Mouse (Mus musculus): Measurements from ENCODE around the gene Mfsd11. TPM values are rescaled to one million over a fixed set of nuclear protein-coding genes. Genes with fewer than 3 reads are reported as not detected.

The Mfsd11 gene
- polyA plus RNA-seq, 1 experiment = 41.2 TPM

DNA sequence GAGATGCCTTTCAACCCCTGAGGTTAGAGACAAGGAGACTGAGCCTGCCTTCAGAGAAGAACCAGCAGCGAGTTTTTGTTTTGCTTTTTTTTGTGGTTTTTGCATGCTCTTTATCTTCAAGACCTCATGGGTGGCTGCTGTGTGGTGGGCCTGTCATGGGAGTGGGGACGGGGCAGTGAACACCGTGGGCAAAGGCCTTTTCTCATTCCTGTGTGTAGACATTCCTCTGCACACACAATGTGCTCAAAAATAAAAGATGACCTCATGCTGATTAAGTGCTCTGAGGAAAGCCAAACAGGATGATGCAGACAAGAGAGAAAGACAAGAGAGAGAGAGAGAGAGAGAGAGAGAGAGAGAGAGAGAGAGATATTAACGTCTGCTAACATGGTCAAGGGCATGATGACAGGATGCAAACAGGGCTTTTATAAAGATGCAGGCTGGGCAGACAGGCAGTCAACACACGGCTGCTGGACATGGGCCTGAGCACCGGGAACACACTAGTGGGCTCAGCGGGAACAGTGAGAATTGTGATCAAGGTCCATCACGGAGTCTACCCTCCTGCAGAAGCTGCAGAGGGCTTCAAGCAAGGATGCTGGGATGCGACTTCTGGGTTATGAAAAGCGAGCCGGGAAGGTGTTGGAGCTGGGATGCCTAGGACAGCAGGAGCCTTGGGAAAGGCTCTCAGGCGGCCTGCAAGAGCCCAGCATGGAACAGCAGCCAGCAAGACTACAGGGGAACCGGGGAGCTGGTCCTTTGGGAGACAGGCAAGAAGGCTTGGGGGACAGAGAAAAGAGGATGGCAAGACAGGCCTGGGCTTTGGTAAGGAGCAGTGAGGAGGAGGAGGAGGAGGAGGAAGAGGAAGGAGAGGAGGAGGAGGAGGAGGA is 30.9 kb upstream of the Mfsd11 start:
- DNase-seq (ENCODE audit: extremely low spot score in 1 of 2, low spot score in 1 of 2) = no peak

DNA sequence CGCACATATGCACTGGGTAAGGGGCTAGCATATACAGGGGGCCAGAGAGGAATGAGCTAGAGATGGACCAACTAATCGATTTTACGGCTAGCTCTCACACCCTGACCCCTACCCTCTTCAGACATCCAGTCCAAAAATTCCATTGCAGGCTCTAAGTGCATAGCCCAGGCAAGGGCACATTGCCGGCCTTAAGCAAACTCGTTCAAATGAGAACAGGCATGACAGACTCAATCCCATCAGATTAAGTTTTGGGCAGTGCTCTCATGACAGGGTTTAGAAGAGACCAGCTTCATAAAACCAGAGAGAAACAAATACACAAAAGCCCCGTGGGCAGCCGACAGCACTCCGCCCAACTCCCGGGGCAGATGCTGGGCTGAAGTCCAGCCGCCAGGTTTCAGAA is 30.0 kb upstream of the Mfsd11 start:
- DNase-seq (ENCODE audit: extremely low spot score in 1 of 2, low spot score in 1 of 2) = no peak

DNA sequence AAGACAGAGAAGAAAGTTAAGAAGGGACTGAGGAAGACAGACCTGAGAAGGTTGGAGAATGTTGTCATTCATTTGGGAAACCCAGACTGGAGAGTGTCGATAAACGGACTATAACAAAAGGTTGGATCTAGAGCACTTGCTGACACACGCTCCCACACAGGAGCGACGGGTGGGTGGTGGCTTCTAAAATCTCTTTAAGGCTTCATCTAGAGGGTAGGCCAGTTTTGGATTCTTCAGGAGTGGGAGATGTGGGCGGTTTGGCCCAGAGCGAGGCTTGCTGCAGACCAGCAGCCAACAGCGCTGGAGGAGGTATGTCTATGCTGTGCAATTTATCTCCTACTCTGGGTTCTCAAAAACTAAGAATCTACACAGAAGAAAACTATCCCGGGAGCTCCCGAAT is 29.6 kb upstream of the Mfsd11 start:
- DNase-seq (ENCODE audit: extremely low spot score in 1 of 2, low spot score in 1 of 2) = peak in 1 of 2 experiments; percentile 57

DNA sequence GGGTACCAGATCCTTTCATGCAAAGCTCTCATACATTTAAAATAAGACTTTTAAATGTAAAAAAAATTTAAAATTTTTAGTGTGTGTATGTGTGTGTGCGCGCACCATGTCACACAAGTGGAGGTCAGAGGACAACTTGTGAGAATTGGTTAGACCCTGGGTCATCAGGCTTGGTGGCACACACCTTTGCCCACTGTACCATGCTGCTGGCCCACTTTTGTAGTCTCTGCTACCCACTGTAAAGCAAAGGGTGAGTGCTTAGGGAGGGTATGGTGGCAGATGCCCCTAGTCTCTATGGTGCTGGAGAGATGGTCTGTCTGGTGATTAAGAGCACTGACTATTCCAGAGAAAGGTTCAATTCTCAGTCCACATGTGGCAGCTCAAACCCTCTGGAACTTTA is 29.0 kb upstream of the Mfsd11 start:
- DNase-seq (ENCODE audit: extremely low spot score in 1 of 2, low spot score in 1 of 2) = no peak

DNA sequence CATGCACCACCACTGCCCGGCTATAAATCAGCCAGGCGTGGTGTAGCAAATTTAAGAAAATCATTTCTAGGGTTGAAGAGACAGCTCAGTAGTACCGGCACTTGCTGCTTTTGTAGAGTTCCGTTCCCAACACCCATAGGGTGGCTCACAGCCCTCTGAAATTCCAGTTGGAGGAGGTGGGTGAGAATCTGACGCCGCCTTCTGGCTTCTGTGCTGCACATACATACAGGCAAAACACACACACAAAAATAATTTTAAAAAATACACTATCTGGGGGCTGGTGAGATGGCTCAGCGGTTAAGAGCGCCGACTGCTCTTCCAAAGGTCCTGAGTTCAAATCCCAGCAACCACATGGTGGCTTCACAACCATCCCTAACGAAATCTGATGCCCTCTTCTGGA is 28.4 kb upstream of the Mfsd11 start:
- peak in 1 of 2 experiments; percentile 59 for DNase-seq (ENCODE audit: extremely low spot score in 1 of 2, low spot score in 1 of 2)

DNA sequence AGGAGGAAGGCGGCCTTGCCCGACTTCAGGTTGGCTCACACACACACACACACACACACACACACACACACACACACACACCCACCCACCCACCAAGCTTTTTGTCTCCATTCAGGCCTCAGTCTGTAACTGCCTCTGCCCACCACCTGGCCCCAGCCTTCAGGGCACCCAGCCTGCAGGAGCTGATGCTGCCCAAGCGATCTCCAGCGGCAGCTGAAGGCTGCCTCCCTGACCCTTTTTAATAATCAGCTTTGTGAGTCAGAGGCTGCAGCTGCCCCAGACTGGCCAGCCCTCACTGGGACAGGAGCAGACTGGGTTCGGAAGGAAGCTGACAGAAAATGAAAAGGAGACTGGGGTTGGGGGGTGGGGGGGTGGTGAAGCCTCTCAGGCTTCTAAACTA is 27.0 kb upstream of the Mfsd11 start:
- DNase-seq (ENCODE audit: extremely low spot score in 1 of 2, low spot score in 1 of 2) = no peak

DNA sequence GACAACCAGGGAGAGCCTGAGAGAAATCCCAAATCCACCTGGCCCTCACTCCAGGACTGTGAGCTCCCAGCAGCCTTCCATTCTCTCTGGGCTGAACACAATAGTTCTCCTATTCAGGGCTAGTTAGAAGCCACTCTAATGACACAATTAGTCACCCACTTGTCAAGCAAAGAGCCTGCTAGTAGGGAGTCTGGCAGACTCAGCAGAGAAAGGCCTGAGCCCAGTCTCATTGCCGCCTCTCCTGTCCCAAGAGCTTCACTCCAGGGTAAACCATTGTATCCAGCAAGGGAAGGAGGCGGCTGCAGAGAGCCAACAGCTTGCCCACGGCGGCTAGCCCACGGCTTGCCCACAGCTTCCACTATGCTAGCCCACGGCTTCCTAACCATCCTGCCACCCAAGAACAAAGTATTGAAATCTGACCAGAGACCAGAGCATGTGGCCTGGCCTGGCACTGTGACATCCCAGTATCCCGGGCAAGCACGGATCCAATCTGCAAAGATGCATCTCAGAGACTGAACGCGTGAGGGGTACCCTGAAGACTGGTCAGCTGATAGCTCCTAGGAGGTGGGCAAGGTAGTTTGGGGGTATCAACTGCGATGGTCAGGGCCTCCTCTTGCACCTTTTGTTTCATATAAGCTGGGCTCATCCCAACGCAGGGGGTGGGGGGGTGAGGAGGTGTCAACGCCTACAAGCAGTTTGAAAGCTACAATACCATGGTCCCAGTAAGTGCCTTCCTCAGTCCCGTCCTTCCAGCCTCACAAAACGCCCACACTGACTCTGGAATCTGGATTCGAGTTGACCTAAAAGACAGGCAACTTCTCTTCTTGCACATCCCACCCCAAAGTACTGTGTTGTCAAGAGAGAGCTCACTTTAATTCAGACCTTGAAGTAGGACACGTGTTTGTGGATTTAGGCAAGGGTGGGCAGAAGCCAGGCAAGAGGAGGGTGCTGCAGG is 25.4 kb upstream of the Mfsd11 start:
- DNase-seq (ENCODE audit: extremely low spot score in 1 of 2, low spot score in 1 of 2) = no peak

DNA sequence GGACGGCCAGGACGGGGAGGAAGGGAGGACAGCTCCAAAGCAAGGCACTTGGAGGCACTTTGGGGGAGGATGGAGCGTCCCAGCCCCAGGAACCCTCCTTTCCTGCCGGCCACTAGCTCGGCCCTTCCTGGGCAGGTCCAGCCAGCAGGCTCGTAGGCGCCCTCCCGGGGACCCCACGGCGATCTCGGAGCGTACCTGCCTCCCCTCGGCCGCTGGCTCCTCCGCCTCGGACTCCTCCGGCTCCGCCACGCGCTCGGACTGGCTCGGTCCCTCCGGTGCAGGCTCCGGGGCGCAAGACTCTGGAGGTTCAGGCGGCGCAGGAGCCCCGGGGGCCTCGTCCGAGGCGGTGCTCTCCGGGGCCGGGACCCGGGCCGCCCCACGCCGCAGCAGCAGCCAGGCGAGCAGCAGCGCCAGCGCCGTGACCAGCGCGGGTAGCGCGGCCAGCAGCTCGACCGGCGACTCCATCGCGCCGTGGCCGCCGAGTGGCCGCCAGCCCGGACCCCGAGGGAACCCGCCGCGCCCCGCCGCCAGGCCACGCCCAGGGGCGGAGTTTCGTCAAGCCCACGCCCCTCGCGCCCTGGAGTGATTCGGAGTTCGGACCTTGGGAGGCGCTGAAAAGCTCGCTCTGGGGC is 24.6 kb upstream of the Mfsd11 start, which contains the start of gene Mxra7:
TSS of gene Mxra7 (minus strand) at position 513 of the 632 bp plus-strand sequence.
- peak in 1 of 2 experiments; percentile 58 for DNase-seq (ENCODE audit: extremely low spot score in 1 of 2, low spot score in 1 of 2)

DNA sequence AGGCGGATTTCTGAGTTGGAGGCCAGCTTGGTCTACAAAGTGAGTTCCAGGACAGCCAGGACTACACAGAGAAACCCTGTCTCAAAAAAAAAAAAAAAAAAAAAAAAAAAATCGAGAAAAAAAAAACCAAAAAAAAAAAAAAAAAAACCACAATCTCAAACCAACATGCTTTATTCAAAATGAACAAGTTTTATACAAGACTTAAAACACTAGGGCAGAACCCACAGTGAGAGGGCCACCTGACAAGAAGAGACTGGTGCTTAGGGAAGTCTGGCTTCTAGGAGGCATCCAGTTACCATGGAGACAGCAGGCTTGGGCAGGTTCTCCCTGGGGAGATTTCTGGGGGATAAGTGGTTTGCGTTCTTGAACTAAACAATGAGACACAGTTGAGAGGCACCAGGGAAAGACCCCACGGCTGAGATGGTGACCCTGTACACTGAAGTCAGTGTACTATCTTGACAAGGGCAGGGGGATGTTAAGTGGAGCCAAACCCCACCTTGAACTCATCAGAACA is 20.0 kb upstream of the Mfsd11 start:
- no peak for DNase-seq (ENCODE audit: extremely low spot score in 1 of 2, low spot score in 1 of 2)

DNA sequence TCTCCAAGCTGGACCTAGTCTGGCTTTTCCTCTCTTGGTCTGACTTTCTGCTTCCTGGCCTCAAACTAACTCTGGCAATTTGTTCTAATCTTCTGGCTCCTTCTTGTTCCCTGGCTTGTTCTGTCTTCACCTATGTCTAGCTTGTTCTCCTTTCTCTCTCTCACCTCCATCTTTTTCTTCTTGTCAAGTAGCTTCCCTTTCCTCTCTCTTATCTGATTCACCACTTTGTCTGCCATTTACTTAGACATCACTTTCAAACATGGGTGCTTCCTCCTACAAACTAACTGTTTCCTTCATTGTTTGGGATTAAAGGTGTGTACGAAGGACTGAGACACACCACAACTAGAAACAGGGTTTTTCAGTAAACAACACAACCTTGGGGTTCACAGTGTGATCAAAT is 17.3 kb upstream of the Mfsd11 start:
- DNase-seq (ENCODE audit: extremely low spot score in 1 of 2, low spot score in 1 of 2) = no peak

DNA sequence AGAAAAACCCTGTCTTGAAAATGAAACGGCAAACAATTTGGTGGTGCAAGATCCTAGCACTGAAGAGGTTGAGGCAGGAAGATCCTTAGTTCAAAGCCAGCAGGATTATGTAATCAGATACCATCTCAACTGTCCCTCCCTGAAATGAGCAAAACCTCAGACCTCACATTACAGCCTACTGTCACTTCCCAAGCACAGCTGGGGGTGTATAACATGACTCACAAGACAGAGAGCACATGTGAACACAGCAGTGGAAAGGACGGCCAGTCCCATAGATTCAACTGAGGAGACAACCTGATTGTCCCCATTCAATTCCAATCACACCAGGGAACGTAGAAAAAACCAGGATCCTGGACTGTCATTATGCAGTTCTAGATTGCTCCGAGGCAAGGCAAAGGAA is 16.0 kb upstream of the Mfsd11 start:
- DNase-seq (ENCODE audit: extremely low spot score in 1 of 2, low spot score in 1 of 2) = no peak

DNA sequence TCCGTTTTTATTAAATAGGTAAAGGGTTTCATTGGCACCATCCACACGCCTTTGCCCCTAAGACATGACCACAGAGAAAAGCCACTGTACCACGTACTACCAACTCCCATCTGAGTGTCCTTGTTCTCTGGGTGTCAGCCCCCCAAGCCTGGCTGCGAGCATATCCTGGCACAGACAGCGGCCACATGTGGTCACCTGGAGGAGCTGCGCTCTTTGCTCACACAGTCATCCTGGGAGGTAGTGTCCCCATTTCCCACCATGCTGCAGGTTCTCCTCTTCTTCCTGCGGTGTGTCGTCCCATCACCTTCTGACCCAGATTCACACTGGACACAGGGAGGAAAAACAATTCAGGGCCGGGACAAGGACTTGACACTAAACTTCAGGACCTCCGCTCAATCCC is 14.8 kb upstream of the Mfsd11 start:
- no peak for DNase-seq (ENCODE audit: extremely low spot score in 1 of 2, low spot score in 1 of 2)

DNA sequence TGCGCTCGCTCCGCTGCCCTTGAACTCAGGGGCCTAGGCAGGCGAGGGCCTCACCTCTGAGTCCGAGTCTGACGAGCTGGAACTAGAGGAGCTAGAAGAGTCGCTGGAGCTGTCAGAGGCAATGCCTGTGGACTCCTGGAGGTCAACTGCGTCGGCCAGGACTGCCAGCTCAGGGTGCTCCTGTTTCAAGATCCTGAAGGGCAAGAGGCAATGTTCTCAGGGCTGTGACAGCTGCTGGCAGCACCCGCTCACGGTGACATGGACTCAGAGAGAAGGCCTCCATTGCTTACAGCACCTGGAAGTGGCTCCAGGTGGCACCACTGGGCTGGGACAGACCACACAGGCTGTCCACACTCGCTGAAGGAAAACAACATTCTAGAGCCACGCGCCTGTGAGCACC is 13.3 kb upstream of the Mfsd11 start:
- DNase-seq (ENCODE audit: extremely low spot score in 1 of 2, low spot score in 1 of 2) = no peak

DNA sequence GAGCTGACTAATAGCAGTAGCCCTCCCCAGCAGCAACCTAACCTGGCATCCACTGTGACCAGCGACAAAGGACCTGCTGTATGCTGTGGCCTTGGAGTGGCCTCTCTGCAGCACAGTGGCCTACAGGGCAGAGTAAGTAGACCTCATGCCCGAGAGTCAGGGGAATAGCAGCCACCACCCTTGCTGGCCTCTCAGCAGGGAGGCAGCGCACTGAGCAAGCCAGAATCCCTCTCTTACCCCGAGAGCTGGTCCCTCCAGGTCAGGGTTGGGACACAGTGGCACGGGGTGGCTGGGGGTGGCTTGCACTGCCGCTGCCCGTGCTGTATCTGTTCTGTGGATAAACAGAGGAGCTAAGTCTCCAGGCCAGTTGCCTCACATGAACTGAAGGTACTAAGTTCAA is 12.6 kb upstream of the Mfsd11 start:
- DNase-seq (ENCODE audit: extremely low spot score in 1 of 2, low spot score in 1 of 2) = no peak

DNA sequence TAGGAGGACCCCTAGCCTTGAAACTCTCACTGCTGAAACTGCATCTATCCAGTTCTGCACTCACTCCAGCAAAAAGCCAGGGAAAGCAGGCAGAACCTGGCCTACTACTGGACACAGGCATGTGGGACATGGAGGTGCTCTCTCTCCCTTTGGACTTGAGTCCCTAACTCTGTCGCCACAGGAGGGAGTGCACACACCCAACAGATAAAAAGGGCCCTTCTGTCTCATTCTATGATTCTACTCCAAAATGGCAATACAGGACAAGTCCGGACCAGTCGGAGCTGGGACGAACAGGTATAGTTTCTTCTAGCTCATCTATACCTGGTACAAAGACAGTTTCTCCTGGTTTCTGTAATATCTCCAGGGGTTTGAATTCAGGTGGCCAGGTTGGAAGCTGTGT is 11.5 kb upstream of the Mfsd11 start:
- no peak for DNase-seq (ENCODE audit: extremely low spot score in 1 of 2, low spot score in 1 of 2)

DNA sequence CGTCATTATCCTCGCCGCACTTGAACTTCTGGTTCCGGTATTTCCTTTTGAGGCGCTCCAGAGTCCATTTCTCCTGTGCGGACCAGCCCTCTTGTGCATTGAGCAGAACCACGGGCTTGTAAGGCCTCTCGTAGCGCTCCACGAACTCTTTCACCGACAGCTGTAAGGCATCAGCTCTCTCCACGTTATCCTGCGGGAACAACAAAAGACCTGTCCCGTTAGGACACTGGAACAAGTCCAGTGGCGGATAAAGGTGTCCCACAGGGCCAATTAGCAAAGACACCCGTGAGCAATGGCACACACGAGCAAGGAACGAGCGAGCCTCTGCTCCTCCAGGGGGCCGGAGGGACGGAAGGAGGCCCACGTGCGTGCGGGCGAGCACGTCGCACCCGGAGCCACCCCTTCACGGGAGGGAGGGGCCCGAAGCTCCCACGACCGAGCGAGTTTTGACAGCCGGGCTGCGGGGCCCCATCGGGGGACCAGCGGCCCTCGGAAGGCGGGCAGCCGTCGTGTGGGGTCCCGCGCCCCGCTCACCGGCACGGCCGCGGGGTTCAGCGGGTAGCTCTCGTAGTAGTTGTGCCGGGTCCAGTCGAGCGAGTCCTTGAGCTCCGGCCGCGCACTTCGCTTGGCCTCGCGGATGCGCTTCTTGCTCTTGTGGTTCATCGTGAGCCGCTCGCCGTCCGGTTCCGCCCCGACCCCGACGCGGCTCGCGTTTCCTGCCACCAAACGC is 9.5 kb upstream of the Mfsd11 start:
- DNase-seq (ENCODE audit: extremely low spot score in 1 of 2, low spot score in 1 of 2) = peak in 1 of 2 experiments; percentile 66

DNA sequence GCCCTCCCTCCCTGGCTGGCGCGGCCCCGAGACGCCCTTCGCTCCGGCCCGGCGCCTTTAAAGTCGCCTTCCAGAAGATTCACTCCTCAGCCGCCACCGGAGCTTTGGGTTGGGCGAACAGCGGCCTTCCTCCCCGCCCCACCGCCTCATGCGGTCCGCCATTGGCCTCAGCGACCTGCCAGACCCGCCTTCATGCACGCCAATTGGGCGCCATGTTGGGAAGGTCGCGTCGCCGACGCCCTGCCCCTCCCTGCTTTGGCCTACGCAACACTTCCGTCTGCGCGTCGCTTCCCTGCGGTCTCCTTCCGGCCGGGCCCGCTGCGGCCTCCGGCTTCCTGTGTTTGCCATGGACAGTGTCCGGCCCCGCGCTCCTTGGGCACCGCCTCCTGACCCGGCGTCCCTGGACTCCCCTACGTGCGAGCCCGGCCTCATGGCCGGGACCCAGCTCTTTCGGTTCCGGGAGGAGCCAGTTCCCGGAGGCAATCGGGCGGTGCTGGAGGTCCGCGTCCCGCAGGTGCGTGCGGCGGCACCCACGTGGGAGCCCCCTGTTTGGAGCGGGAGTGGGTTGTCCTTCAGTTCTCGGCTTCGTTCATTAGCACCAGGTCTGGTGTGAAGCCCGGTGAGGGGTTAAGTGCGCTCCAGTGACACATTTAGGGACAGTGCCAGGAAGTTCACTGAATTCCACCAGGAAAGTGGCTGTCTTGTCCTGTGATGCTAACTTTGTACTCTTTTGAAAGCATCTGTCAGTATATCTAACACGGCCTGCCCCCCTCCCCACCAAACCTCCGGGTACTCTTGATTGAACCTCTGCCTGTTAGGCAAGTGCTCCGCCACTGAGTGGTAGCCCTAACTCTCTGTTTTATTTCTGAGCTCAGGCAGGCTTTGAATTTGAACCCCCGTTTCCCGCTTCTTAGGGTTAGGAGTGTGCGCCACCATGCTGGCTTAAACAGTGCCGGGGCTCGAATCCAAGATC is 8.7 kb upstream of the Mfsd11 start, which contains the start of the genes Mettl23 and Jmjd6:
TSS of gene Mettl23 (plus strand) at position 18 of the 973 bp plus-strand sequence.
TSS of gene Jmjd6 (minus strand) at position 189 of the 973 bp plus-strand sequence.
- peak; percentile 96 to 97 for DNase-seq (ENCODE audit: extremely low spot score in 1 of 2, low spot score in 1 of 2)

DNA sequence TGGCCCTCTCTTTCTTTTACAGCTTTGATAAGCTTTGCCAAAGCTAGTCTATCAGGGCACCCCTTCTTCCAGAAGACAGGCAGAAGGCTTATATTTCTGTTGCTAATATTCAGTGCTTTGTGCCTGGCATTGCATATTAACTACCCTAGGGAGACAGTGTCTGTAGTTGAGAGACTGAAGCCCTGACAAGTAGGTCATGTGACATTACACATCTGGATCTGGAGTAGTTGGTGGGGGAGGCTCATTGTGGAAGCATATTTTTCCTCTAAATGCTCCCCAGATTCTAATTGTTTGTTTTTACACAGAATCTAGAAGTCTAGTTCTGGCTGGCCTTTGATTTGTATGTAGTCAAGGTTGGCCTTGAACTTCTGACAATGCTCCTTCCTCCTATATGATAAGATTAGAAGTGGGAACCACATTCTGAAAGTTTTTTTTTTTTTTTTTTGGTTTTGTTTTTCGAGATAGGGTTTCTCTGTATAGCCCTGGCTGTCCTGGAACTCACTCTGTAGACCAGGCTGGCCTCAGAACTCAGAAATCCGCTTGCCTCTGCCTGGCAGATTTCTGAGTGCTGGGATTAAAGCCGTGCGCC is 5.6 kb upstream of the Mfsd11 start:
- DNase-seq (ENCODE audit: extremely low spot score in 1 of 2, low spot score in 1 of 2) = no peak
